Mouse (Mus musculus): ENCODE data around the gene Rbm15b.
A peak's percentile ranks its signal among the peaks of the same experiment; 100 is the strongest.

The Rbm15b gene

GRCm38 (mm10) chr9:106884306-106884705 lies 2.9 kb downstream of the Rbm15b start:
- DNase-seq = peak; percentile 24

- DNase-seq = no peak
These were observed 4.1 kb downstream of the Rbm15b start for GRCm38 (mm10) chr9:106883085-106883484.

GRCm38 (mm10) chr9:106882176-106882575 lies 5.1 kb downstream of the Rbm15b start:
- no peak for DNase-seq

GRCm38 (mm10) chr9:106881071-106881755 lies 6.0 kb downstream of the Rbm15b start:
- DNase-seq = no peak

GRCm38 (mm10) chr9:106879471-106879870 lies 7.8 kb downstream of the Rbm15b start:
- DNase-seq = no peak

- DNase-seq = no peak
These were observed 10.6 kb downstream of the Rbm15b start for GRCm38 (mm10) chr9:106876666-106877065.

GRCm38 (mm10) chr9:106874216-106874615 lies 13.0 kb downstream of the Rbm15b start:
- no peak for DNase-seq

- DNase-seq = no peak
These were observed 29.2 kb downstream of the Rbm15b start for GRCm38 (mm10) chr9:106858036-106858435.

GRCm38 (mm10) chr9:106856664-106857063 lies 30.6 kb downstream of the Rbm15b start:
- DNase-seq = no peak

GRCm38 (mm10) chr9:106842800-106843199 lies 44.4 kb downstream of the Rbm15b start:
- no peak for DNase-seq

GRCm38 (mm10) chr9:106840569-106840968 lies 46.7 kb downstream of the Rbm15b start:
- DNase-seq = no peak

All from cerebellum, adult 11 months (tissue).